Mouse (Mus musculus) lung, adult 2 months (tissue): ENCODE data around the gene Crybb3. TPM values are rescaled to one million over a fixed set of nuclear protein-coding genes. Genes with fewer than 3 reads are reported as not detected.
A peak's percentile ranks its signal among the peaks of the same experiment; 100 is the strongest.

Experiments
- DNase-seq: peaks from one replicate; pipeline ENCODE4 v3.0.0; 2022
- H3K4me1 ChIP-seq: fragments of 200-500 bp; 2 replicates; pipeline ENCODE4 v1.6.1; 2011; ENCODE audit warnings: low read length; ENCODE audit not compliant: control insufficient read depth, insufficient read depth
- H3K4me3 ChIP-seq: fragments of 200-500 bp; replicated peaks from 2 replicates; pipeline ENCODE3; 2011; ENCODE audit warnings: low read depth, mild to moderate bottlenecking, control low read depth, low read length; ENCODE audit errors: extremely low read depth
- CTCF ChIP-seq: fragments of 200-500 bp; IDR thresholded peaks from 2 replicates; pipeline ENCODE4 v1.5.1; 2011; ENCODE audit warnings: mild to moderate bottlenecking, low read length, control low read depth; ENCODE audit not compliant: insufficient read depth
- POLR2A ChIP-seq: fragments of 200-500 bp; IDR thresholded peaks from 2 replicates; pipeline ENCODE4 v1.6.1; 2011; ENCODE audit warnings: low read depth, mild to moderate bottlenecking, control low read depth, low read length, borderline replicate concordance; ENCODE audit errors: extremely low read depth
- WGBS: fragments of 180-500 bp; shearing (Covaris S2); methylation state at CpG from one replicate; pipeline ENCODE4 v1.1.7; 2018; 5-methylcytosine and 5-hydroxymethylcytosine counted together
- polyA plus RNA-seq: library from polyadenylated mRNA; depleted of rRNA; stranded (reverse); fragments of >200 nt; gene quantifications from 2 replicates; pipeline ENCODE4 v1.2.3, GENCODE M21; 2012

Crybb3 gene
- polyA plus RNA-seq, 1 experiment: 5.2 TPM

- TF ChIP-seq POLR2A: no peak
- peak; percentile 96 for TF ChIP-seq CTCF
- Histone ChIP-seq H3K4me1 (no peaks in the 10 kb centered on the region; the same call in 1 of the 2 replicates), H3K4me3 (no peak overlapping the region)
- peak; percentile 80 for DNase-seq
- WGBS: 5% methylated on average over 16 of the region's 16 CpGs
Measured at GRCm38 (mm10) chr5:113054308-113054707, 27.1 kb downstream of the Crybb3 start.

- no peaks in the 10 kb centered on the region; the same call in 1 of the 2 replicates for H3K4me1 ChIP-seq
- 45% methylated on average over 7 of the region's 7 CpGs for WGBS
- DNase-seq: no peak
- no peak overlapping the region for H3K4me3 ChIP-seq
- TF ChIP-seq CTCF (no peak), POLR2A (no peak)
Measured at GRCm38 (mm10) chr5:113050581-113051185, 30.7 kb downstream of the Crybb3 start.

DNA sequence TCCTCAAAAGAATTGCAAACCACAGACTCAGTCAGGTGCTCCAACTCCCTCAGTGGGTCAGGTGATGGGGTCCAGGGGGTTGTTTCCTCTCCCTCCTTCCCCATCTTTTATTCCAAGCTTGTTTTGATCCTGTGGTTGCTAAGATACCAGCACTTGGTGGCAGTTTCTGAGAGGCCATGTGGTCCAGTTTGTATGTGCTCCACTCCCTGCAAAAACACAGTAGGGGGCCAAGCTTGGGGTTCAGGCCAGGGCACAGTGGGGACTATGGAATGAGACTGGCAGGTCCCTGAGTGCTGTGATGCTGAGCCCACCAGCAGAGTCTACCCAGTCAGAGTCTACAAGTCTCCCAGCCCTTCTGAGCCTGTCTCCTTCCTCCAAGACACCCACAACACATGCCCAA is 31.5 kb downstream of the Crybb3 start:
- H3K4me3 ChIP-seq: no peak overlapping the region
- TF ChIP-seq POLR2A (no peak), CTCF (no peak)
- no peaks in the 10 kb centered on the region; the same call in 1 of the 2 replicates for H3K4me1 ChIP-seq
- no peak for DNase-seq

DNA sequence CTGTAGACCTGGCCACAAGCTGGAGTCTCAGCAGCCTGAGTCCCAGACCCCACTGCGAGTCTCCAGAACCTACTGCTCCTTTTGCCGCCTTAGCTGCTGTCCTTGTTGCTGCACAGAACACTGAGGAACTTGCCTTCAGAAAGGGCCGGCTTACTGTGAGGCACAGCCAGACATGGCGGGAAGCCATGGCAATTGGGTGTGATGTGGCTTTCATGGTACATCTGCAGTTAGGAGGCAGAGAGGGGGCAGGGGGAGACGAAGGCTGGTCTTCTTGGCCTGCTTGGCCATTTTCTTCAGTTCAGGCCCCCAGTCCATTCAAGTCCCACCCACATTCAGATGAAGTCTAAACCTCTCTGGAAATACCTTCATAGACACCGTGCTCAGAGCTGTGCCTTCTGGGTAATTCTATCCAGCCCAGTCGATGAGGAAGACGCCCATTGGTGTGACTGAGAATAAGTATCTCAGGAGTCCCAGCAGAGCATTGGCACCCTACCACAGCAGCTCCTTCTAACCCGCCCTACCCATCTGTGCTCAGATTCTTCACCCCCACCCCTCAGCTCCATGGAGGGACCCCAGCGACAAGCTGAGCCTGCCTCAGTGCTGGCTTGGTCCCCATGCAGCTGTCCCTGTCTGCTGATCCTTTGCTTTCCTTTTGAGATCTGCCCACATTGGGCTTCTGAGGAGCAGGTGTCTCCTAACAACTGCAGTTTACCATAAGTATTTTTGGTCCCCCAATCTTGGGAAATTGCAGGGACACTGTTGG is 35.7 kb downstream of the Crybb3 start:
- 80% methylated on average over 10 of the region's 10 CpGs for WGBS
- Histone ChIP-seq H3K4me3 (no peak overlapping the region), H3K4me1 (peaks cover 2% of the 10 kb centered on the region; the same call in 1 of the 2 replicates)
- no peak for TF ChIP-seq CTCF
- no peak for TF ChIP-seq POLR2A
- DNase-seq: no peak

- TF ChIP-seq POLR2A (no peak), CTCF (no peak)
- Histone ChIP-seq H3K4me3 (no peak overlapping the region), H3K4me1 (0 out of 2 replicates have a peak, but pooled peaks cover 2% of the 10 kb centered on the region)
- 66% methylated on average over 8 of the region's 8 CpGs for WGBS
- DNase-seq: no peak
Measured at GRCm38 (mm10) chr5:113043531-113043930, 37.9 kb downstream of the Crybb3 start.

DNA sequence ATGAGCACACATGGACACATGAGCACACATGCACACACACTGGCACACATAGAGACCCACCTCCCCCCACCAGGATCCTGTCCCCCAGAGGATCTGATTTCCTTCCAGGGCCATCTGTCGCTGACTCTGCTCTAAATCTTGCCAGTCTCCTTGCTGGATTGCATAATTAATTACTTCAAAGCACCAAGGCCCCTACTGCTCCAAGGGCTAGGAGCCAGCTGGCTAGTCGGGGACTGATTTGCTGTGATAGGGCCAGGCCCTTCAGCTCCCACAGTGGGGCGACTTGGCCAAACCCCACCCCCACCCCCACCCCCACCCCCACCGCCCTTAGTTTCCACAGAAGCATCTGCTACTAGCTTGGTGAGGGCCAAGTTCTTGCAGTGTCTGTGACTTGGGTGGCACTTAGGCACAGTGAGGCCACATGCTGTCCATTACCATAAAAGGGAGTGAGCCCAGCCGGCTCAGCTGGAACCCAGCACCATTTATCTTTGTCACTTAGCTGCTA is 39.8 kb downstream of the Crybb3 start:
- TF ChIP-seq POLR2A (no peak), CTCF (no peak)
- DNase-seq: peak; percentile 31
- H3K4me3 ChIP-seq: no peak overlapping the region
- 12% methylated on average over 5 of the region's 5 CpGs for WGBS
- H3K4me1 ChIP-seq: 0 out of 2 replicates have a peak, but pooled peaks cover 2% of the 10 kb centered on the region

GRCm38 (mm10) chr5:113040776-113041175 is 40.6 kb downstream of the Crybb3 start:
- H3K4me3 ChIP-seq: no peak overlapping the region
- peaks cover 2% of the 10 kb centered on the region; the same call in 1 of the 2 replicates for H3K4me1 ChIP-seq
- DNase-seq: no peak
- TF ChIP-seq POLR2A: no peak
- TF ChIP-seq CTCF: no peak
- WGBS: 54% methylated on average over 6 of the region's 6 CpGs

- H3K4me1 ChIP-seq: peaks cover 15% of the 10 kb centered on the region
- no peak overlapping the region for H3K4me3 ChIP-seq
- WGBS: 84% methylated on average over 6 of the region's 6 CpGs
- no peak for TF ChIP-seq POLR2A
- no peak for TF ChIP-seq CTCF
- DNase-seq: no peak
Measured at GRCm38 (mm10) chr5:113038601-113039000, 42.8 kb downstream of the Crybb3 start.

- no peak for TF ChIP-seq CTCF
- TF ChIP-seq POLR2A: no peak
- peak; percentile 59 for DNase-seq
- 28% methylated on average over 10 of the region's 10 CpGs for WGBS
- Histone ChIP-seq H3K4me3 (no peak overlapping the region), H3K4me1 (peaks cover 13% of the 10 kb centered on the region)
Measured at GRCm38 (mm10) chr5:113035094-113036047, 46.0 kb downstream of the Crybb3 start.
